Mouse (Mus musculus) spleen, adult 12 weeks (tissue): Measurements from ENCODE around the gene Kcnmb3.
"Not testable (repeated sequence)": the region's sequence is repeated elsewhere in the genome, so short reads cannot be mapped to it uniquely, and the experiment has no call there.

ENCODE experiments used
- DNase-seq: peaks from one replicate; pipeline ENCODE4 v3.0.0; 2022; ENCODE audit warnings: low spot score

Gene Kcnmb3

GRCm38 (mm10) chr3:32430394-32430793, 61.6 kb downstream of the Kcnmb3 start:
- no peak for DNase-seq

GRCm38 (mm10) chr3:32429351-32429750, 62.7 kb downstream of the Kcnmb3 start:
- DNase-seq, result not testable (repeated sequence)

- no peak for DNase-seq
Observed at GRCm38 (mm10) chr3:32428921-32429320, 63.1 kb downstream of the Kcnmb3 start.

- DNase-seq, result no peak
Observed at GRCm38 (mm10) chr3:32428361-32428760, 63.7 kb downstream of the Kcnmb3 start.

- no peak for DNase-seq
Observed at GRCm38 (mm10) chr3:32427695-32428094, 64.3 kb downstream of the Kcnmb3 start.
